Mouse (Mus musculus): ENCODE data around the gene Sh2d1b1. TPM values are rescaled to one million over a fixed set of nuclear protein-coding genes. Genes with fewer than 3 reads are reported as not detected.

The Sh2d1b1 gene
- total and polyA plus RNA-seq, 3 experiments: 1.9 to 13.9 (median 9.7) TPM

- in situ Hi-C loops (cut with MboI; ENCODE audit: low pct_ligation_motif_present, low pct_unique_long_range_greater_than_20kb, low sequenced_read_pairs): loop anchor here (25.0 kb wide), 1 partner anchor 306 kb away; no protein-coding TSS in a partner anchor
- H3K79me2 ChIP-seq (replicated peaks; ENCODE audit: control insufficient read depth, extremely low read depth, insufficient read depth, poor library complexity, severe bottlenecking): no peaks in the 10 kb centered on the region
- peaks cover 0 to 3% of the 10 kb centered on the region in 2 experiments; a peak in 2 of 4 replicates for H3K4me1 ChIP-seq (ENCODE audit: control insufficient read depth in 1 of 2, insufficient read depth in 2 of 2)
- H3K27ac ChIP-seq (ENCODE audit: insufficient read depth, low read depth): no peak within 1 kb of the TSS
- no peak within 1 kb of the TSS for H3K9ac ChIP-seq (ENCODE audit: insufficient read depth, low read depth)
- H3K36me3 ChIP-seq (replicated peaks in 1 of 2; ENCODE audit: control insufficient read depth in 1 of 2, insufficient read depth in 1 of 2, low read length in 1 of 2): no peaks in the 10 kb centered on the region
- dilution Hi-C loops (cut with MboI; ENCODE audit: extremely low pct_ligation_motif_present, extremely low pct_unique_long_range_greater_than_20kb, low sequenced_read_pairs): no loop called here
- no peaks in the 10 kb centered on the region for H3K27me3 ChIP-seq (replicated peaks)
- H3K4me3 ChIP-seq (replicated peaks in 1 of 3; ENCODE audit: low read depth in 2 of 3, low read length in 2 of 3, poor library complexity in 1 of 3): no peak within 1 kb of the TSS
- no peak for TF ChIP-seq ZKSCAN1 (IDR thresholded peaks at IDR 0.05; ENCODE audit: borderline replicate concordance, low read depth, low read length)
- TF ChIP-seq MEF2A (IDR thresholded peaks at IDR 0.05; ENCODE audit: borderline replicate concordance, low read depth, low read length): no peak
- TF ChIP-seq MAFK (IDR thresholded peaks at IDR 0.05; ENCODE audit: insufficient replicate concordance, low read length): no peak
- TF ChIP-seq MAX (IDR thresholded peaks at IDR 0.05; ENCODE audit: low read length): no peak
- TF ChIP-seq POLR2AphosphoS2 (IDR thresholded peaks at IDR 0.05; ENCODE audit: low read depth, low read length): no peak
- H3K4me2 ChIP-seq (ENCODE audit: insufficient read depth, low read depth, poor library complexity, severe bottlenecking): no peak within 1 kb of the TSS
- DNase-seq (ENCODE audit: extremely low read depth): no peak
- H3K9me3 ChIP-seq (replicated peaks; ENCODE audit: low read length): no peaks in the 10 kb centered on the region
These were observed 29.1 kb downstream of the Sh2d1b1 start, which contains the start of gene Gm7694 for GRCm38 (mm10) chr1:170306232-170306631. Gene Gm7694 (minus strand): TSS chr1:170306332.

GRCm38 (mm10) chr1:170308503-170308902 lies 31.4 kb downstream of the Sh2d1b1 start, which contains the start of gene Spata46:
Gene Spata46 (plus strand): TSS chr1:170308803.
- Histone ChIP-seq H3K9ac (ENCODE audit: insufficient read depth, low read depth) (no peak within 1 kb of the TSS), H3K4me3 (replicated peaks in 1 of 3; ENCODE audit: low read depth in 2 of 3, low read length in 2 of 3, poor library complexity in 1 of 3) (no peak within 1 kb of the TSS), H3K9me3 (replicated peaks; ENCODE audit: low read length) (no peaks in the 10 kb centered on the region), H3K27ac (ENCODE audit: insufficient read depth, low read depth) (no peak within 1 kb of the TSS), H3K27me3 (replicated peaks) (no peaks in the 10 kb centered on the region), H3K4me2 (ENCODE audit: insufficient read depth, low read depth, poor library complexity, severe bottlenecking) (no peak within 1 kb of the TSS), H3K79me2 (replicated peaks; ENCODE audit: control insufficient read depth, extremely low read depth, insufficient read depth, poor library complexity, severe bottlenecking) (no peaks in the 10 kb centered on the region), H3K36me3 (replicated peaks in 1 of 2; ENCODE audit: control insufficient read depth in 1 of 2, insufficient read depth in 1 of 2, low read length in 1 of 2) (no peaks in the 10 kb centered on the region), H3K4me1 (ENCODE audit: control insufficient read depth in 1 of 2, insufficient read depth in 2 of 2) (peaks cover 0 to 10% of the 10 kb centered on the region in 2 experiments; a peak in 2 of 4 replicates)
- dilution Hi-C loops (cut with MboI; ENCODE audit: extremely low pct_ligation_motif_present, extremely low pct_unique_long_range_greater_than_20kb, low sequenced_read_pairs): no loop called here
- in situ Hi-C loops (cut with MboI; ENCODE audit: low pct_ligation_motif_present, low pct_unique_long_range_greater_than_20kb, low sequenced_read_pairs): loop anchor here (25.0 kb wide), 1 partner anchor 304 kb away; no protein-coding TSS in a partner anchor
- DNase-seq (ENCODE audit: extremely low read depth): no peak
- no peak for TF ChIP-seq USF2 (conservative IDR thresholded peaks at IDR 0.05; ENCODE audit: low read depth, low read length)
- no peak for TF ChIP-seq HCFC1 (IDR thresholded peaks at IDR 0.05; ENCODE audit: low read depth, low read length)
- no peak for TF ChIP-seq MAFK (IDR thresholded peaks at IDR 0.05; ENCODE audit: insufficient replicate concordance, low read length)

DNA sequence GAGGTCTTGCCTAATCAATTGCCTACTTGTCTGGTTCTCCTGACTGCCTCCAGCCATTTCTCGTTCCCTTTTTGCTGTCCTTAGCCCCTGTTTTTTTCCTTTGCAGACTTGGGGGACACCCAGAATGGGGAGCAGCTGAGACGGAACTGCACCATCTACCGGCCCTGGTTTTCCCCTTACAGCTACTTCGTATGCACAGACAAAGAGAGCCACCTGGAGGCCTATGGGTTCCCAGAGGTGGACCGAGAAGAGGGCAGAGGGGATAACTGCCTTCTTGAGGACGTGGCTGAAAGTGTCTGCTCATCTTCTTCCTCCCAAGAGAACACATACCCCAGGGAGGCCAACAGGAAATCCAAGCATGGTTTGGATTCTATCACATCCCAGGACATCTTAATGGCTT lies 34.3 kb downstream of the Sh2d1b1 start:
- Histone ChIP-seq H3K27me3 (replicated peaks) (no peaks in the 10 kb centered on the region), H3K36me3 (replicated peaks in 1 of 2; ENCODE audit: control insufficient read depth in 1 of 2, insufficient read depth in 1 of 2, low read length in 1 of 2) (no peaks in the 10 kb centered on the region), H3K4me2 (ENCODE audit: insufficient read depth, low read depth, poor library complexity, severe bottlenecking) (peak overlapping the region; percentile 47; the same call in 1 of the 2 replicates), H3K79me2 (replicated peaks; ENCODE audit: control insufficient read depth, extremely low read depth, insufficient read depth, poor library complexity, severe bottlenecking) (no peaks in the 10 kb centered on the region), H3K27ac (ENCODE audit: insufficient read depth, low read depth) (no peak overlapping the region), H3K9me3 (replicated peaks; ENCODE audit: low read length) (no peaks in the 10 kb centered on the region), H3K4me1 (ENCODE audit: control insufficient read depth in 1 of 2, insufficient read depth in 2 of 2) (peaks cover 0 to 10% of the 10 kb centered on the region in 2 experiments; a peak in 2 of 4 replicates), H3K4me3 (replicated peaks in 1 of 3; ENCODE audit: low read depth in 2 of 3, low read length in 2 of 3, poor library complexity in 1 of 3) (no peak overlapping the region), H3K9ac (ENCODE audit: insufficient read depth, low read depth) (no peak overlapping the region)
- dilution Hi-C loops (cut with MboI; ENCODE audit: extremely low pct_ligation_motif_present, extremely low pct_unique_long_range_greater_than_20kb, low sequenced_read_pairs) (no loop called here), in situ Hi-C loops (cut with MboI; ENCODE audit: low pct_ligation_motif_present, low pct_unique_long_range_greater_than_20kb, low sequenced_read_pairs) (loop anchor here (25.0 kb wide), 1 partner anchor 301 kb away; no protein-coding TSS in a partner anchor)
- peak; percentile 31 for DNase-seq (ENCODE audit: extremely low read depth)
- TF ChIP-seq BHLHE40 (IDR thresholded peaks at IDR 0.05; ENCODE audit: low read depth, low read length): no peak
- peak; percentile 80 for TF ChIP-seq SMC3 (IDR thresholded peaks at IDR 0.05; ENCODE audit: low read depth, low read length)
- TF ChIP-seq POLR2AphosphoS2 (IDR thresholded peaks at IDR 0.05; ENCODE audit: low read depth, low read length): no peak
- TF ChIP-seq ELF1 (IDR thresholded peaks at IDR 0.05; ENCODE audit: low read depth, low read length): 0 out of 2 replicates have a peak, but pooled peaks have one; percentile 6
- peak in 1 of 2 experiments; percentile 89; a peak in 2 of 4 replicates for TF ChIP-seq CTCF (conservative IDR thresholded peaks at IDR 0.05 in 1 of 2, IDR thresholded peaks at IDR 0.05 in 1 of 2; ENCODE audit: low read depth in 2 of 2, low read length in 2 of 2)
- TF ChIP-seq POLR2A (IDR thresholded peaks at IDR 0.05; ENCODE audit: low read depth, low read length): no peak
- TF ChIP-seq NELFE (IDR thresholded peaks at IDR 0.05; ENCODE audit: low read depth, low read length): 0 out of 2 replicates have a peak, but pooled peaks have one; percentile 19
- no peak for TF ChIP-seq MAZ (IDR thresholded peaks at IDR 0.05; ENCODE audit: low read depth, low read length)
- TF ChIP-seq TBP (conservative IDR thresholded peaks at IDR 0.05; ENCODE audit: low read depth, low read length): no peak
- TF ChIP-seq PAX5 (IDR thresholded peaks at IDR 0.05; ENCODE audit: low read length): no peak
- no peak for TF ChIP-seq KAT2A (IDR thresholded peaks at IDR 0.05; ENCODE audit: insufficient replicate concordance, low read length)
- no peak for TF ChIP-seq UBTF (IDR thresholded peaks at IDR 0.05; ENCODE audit: low read depth, low read length)
- no peak; the same call in 1 of the 2 replicates for TF ChIP-seq MEF2A (IDR thresholded peaks at IDR 0.05; ENCODE audit: borderline replicate concordance, low read depth, low read length)
- 0 out of 2 replicates have a peak, but pooled peaks have one; percentile 1 for TF ChIP-seq ZC3H11A (IDR thresholded peaks at IDR 0.05; ENCODE audit: low read depth, low read length)
- no peak for TF ChIP-seq EP300 (IDR thresholded peaks at IDR 0.05; ENCODE audit: low read length)
- peak; percentile 73 for TF ChIP-seq RAD21 (IDR thresholded peaks at IDR 0.05; ENCODE audit: low read depth, low read length)
- no peak for TF ChIP-seq ETS1 (conservative IDR thresholded peaks at IDR 0.05; ENCODE audit: low read depth, low read length)
- no peak for TF ChIP-seq MAFK (IDR thresholded peaks at IDR 0.05; ENCODE audit: insufficient replicate concordance, low read length)
- TF ChIP-seq CHD1 (IDR thresholded peaks at IDR 0.05; ENCODE audit: low read depth, low read length): no peak

All from CH12.LX (cell line).